Mouse (Mus musculus) midbrain, embryonic 16.5 days (tissue): ENCODE data around the gene Olfr718-ps1. TPM values are rescaled to one million over a fixed set of nuclear protein-coding genes. Genes with fewer than 3 reads are reported as not detected.
A peak's percentile ranks its signal among the peaks of the same experiment; 100 is the strongest.

ENCODE experiments used
- ATAC-seq: fragments of 200-750 bp; cut with Nextera tagmentation; 2 replicates; pipeline ENCODE4 v1.8.0; 2017; ENCODE audit warnings: moderate TSS enrichment
- H3K27ac ChIP-seq: fragments of 300-500 bp; sonication (generic); 2 replicates; pipeline ENCODE4 v1.5.1; 2014; ENCODE audit warnings: mild to moderate bottlenecking, low read length, mixed read lengths
- H3K27me3 ChIP-seq: fragments of 300-500 bp; sonication (generic); 2 replicates; pipeline ENCODE4 v1.6.1; 2014; ENCODE audit warnings: low read depth, low read length, mixed read lengths; ENCODE audit not compliant: control insufficient read depth, insufficient read depth
- H3K36me3 ChIP-seq: fragments of 300-500 bp; sonication (generic); 2 replicates; pipeline ENCODE4 v1.6.1; 2014; ENCODE audit warnings: mild to moderate bottlenecking, low read length, moderate library complexity, mixed read lengths; ENCODE audit not compliant: control insufficient read depth, insufficient read depth
- H3K4me1 ChIP-seq: fragments of 300-500 bp; sonication (generic); 2 replicates; pipeline ENCODE4 v1.6.1; 2014; ENCODE audit warnings: mild to moderate bottlenecking, low read length, mixed read lengths; ENCODE audit not compliant: control insufficient read depth, insufficient read depth
- H3K4me2 ChIP-seq: fragments of 300-500 bp; sonication (generic); 2 replicates; pipeline ENCODE4 v1.6.1; 2014; ENCODE audit warnings: mild to moderate bottlenecking, low read length, mixed read lengths
- H3K4me3 ChIP-seq: fragments of 300-500 bp; sonication (generic); 2 replicates; pipeline ENCODE4 v1.5.1; 2014; ENCODE audit warnings: low read depth, mild to moderate bottlenecking, low read length, moderate library complexity, mixed read lengths
- H3K9ac ChIP-seq: fragments of 300-500 bp; sonication (generic); 2 replicates; pipeline ENCODE4 v1.6.1; 2014; ENCODE audit warnings: low read depth, low read length, mixed read lengths
- H3K9me3 ChIP-seq: fragments of 300-500 bp; sonication (generic); replicated peaks from 2 replicates; pipeline ENCODE4 v1.6.1; 2014; ENCODE audit warnings: mild to moderate bottlenecking, low read length, mixed read lengths; ENCODE audit not compliant: control insufficient read depth, poor library complexity, severe bottlenecking
- WGBS: fragments of 180-500 bp; shearing (Covaris S2); extraction: QIAGEN DNeasy Blood & Tissue Kit; methylation state at CpG from one replicate; pipeline ENCODE4 v1.1.7; 2014; 5-methylcytosine and 5-hydroxymethylcytosine counted together
- polyA plus RNA-seq: library from polyadenylated mRNA; unstranded; fragments of >200 nt; fragmentation: Nextera tagmentation; extraction: Ambion mirVana; gene quantifications from 2 replicates; pipeline ENCODE4 v1.2.1, GENCODE M21; 2015

Olfr718-ps1 gene
- polyA plus RNA-seq, 1 experiment from 2014 or later = not detected

- H3K4me1 ChIP-seq = peaks cover 9% of the 10 kb centered on the region
- H3K36me3 ChIP-seq = no peaks in the 10 kb centered on the region; the same call in 1 of the 2 replicates
- H3K9ac ChIP-seq = no peak overlapping the region
- no peaks in the 10 kb centered on the region for H3K27me3 ChIP-seq
- no peak; the same call in 1 of the 2 replicates for ATAC-seq
- H3K27ac ChIP-seq = peak overlapping the region; percentile 85
- WGBS = 72% methylated on average over 4 of the region's 4 CpGs
- 0 out of 2 replicates have a peak, but pooled peaks cover 8% of the 10 kb centered on the region for H3K9me3 ChIP-seq
- H3K4me2 ChIP-seq = no peak overlapping the region
- no peak overlapping the region for H3K4me3 ChIP-seq
These were observed 22.5 kb downstream of the Olfr718-ps1 start for GRCm38 (mm10) chr5:143124805-143125378.

GRCm38 (mm10) chr5:143122673-143123072 is 24.7 kb downstream of the Olfr718-ps1 start:
- Histone ChIP-seq H3K4me3 (no peak overlapping the region), H3K9ac (no peak overlapping the region), H3K36me3 (no peaks in the 10 kb centered on the region), H3K27ac (no peak overlapping the region), H3K9me3 (0 out of 2 replicates have a peak, but pooled peaks cover under 1% of the 10 kb centered on the region), H3K4me1 (peaks cover 9% of the 10 kb centered on the region), H3K4me2 (no peak overlapping the region), H3K27me3 (no peaks in the 10 kb centered on the region)
- WGBS = 59% methylated on average over 1 of the region's 1 CpGs
- ATAC-seq = no peak

GRCm38 (mm10) chr5:143122125-143122524 is 25.3 kb downstream of the Olfr718-ps1 start:
- no peak for ATAC-seq
- H3K9ac ChIP-seq = no peak overlapping the region
- WGBS = 85% methylated on average over 8 of the region's 8 CpGs
- H3K27me3 ChIP-seq = no peaks in the 10 kb centered on the region
- H3K27ac ChIP-seq = no peak overlapping the region
- H3K4me1 ChIP-seq = peaks cover 9% of the 10 kb centered on the region
- H3K9me3 ChIP-seq = 0 out of 2 replicates have a peak, but pooled peaks cover 2% of the 10 kb centered on the region
- no peak overlapping the region for H3K4me3 ChIP-seq
- H3K36me3 ChIP-seq = no peaks in the 10 kb centered on the region
- H3K4me2 ChIP-seq = no peak overlapping the region

- Histone ChIP-seq H3K4me2 (peak within 1 kb of the TSS; percentile 93), H3K9ac (peak within 1 kb of the TSS; percentile 65), H3K4me3 (peak within 1 kb of the TSS; percentile 73), H3K36me3 (no peaks in the 10 kb centered on the region), H3K27me3 (no peaks in the 10 kb centered on the region), H3K27ac (peak within 1 kb of the TSS; percentile 81), H3K4me1 (peaks cover 11% of the 10 kb centered on the region), H3K9me3 (no peaks in the 10 kb centered on the region; the same call in 1 of the 2 replicates)
- ATAC-seq = peak; percentile 96
- 1% methylated on average over 79 of the region's 110 CpGs for WGBS
These were observed 34.8 kb downstream of the Olfr718-ps1 start, which contains the start of gene Rnf216 for GRCm38 (mm10) chr5:143112281-143113246. TSS of gene Rnf216 (minus strand) at chr5:143112994.

- Histone ChIP-seq H3K9ac (no peak overlapping the region), H3K4me3 (no peak overlapping the region), H3K4me1 (peaks cover 9% of the 10 kb centered on the region), H3K27me3 (no peaks in the 10 kb centered on the region), H3K4me2 (no peak overlapping the region), H3K36me3 (no peaks in the 10 kb centered on the region), H3K27ac (no peak overlapping the region), H3K9me3 (no peaks in the 10 kb centered on the region)
- no peak for ATAC-seq
- WGBS = 94% methylated on average over 3 of the region's 3 CpGs
These were observed 40.5 kb downstream of the Olfr718-ps1 start for GRCm38 (mm10) chr5:143106842-143107241.

- H3K36me3 ChIP-seq = no peaks in the 10 kb centered on the region
- H3K27ac ChIP-seq = no peak overlapping the region
- no peak for ATAC-seq
- H3K9ac ChIP-seq = no peak overlapping the region
- no peak overlapping the region for H3K4me3 ChIP-seq
- H3K4me2 ChIP-seq = no peak overlapping the region
- H3K9me3 ChIP-seq = no peaks in the 10 kb centered on the region
- WGBS = 93% methylated on average over 2 of the region's 2 CpGs
- no peaks in the 10 kb centered on the region for H3K4me1 ChIP-seq
- no peaks in the 10 kb centered on the region for H3K27me3 ChIP-seq
These were observed 44.1 kb downstream of the Olfr718-ps1 start for GRCm38 (mm10) chr5:143103231-143103630.

- Histone ChIP-seq H3K9me3 (no peaks in the 10 kb centered on the region), H3K4me1 (no peaks in the 10 kb centered on the region), H3K9ac (no peak overlapping the region), H3K36me3 (no peaks in the 10 kb centered on the region), H3K27me3 (no peaks in the 10 kb centered on the region), H3K27ac (no peak overlapping the region), H3K4me2 (no peak overlapping the region), H3K4me3 (no peak overlapping the region)
- WGBS = 88% methylated on average over 1 of the region's 1 CpGs
- ATAC-seq = no peak
These were observed 45.8 kb downstream of the Olfr718-ps1 start for GRCm38 (mm10) chr5:143101626-143102025.

- H3K9ac ChIP-seq = no peak overlapping the region
- no peak overlapping the region for H3K4me2 ChIP-seq
- no peak overlapping the region for H3K27ac ChIP-seq
- no peaks in the 10 kb centered on the region for H3K36me3 ChIP-seq
- H3K4me1 ChIP-seq = no peaks in the 10 kb centered on the region
- H3K4me3 ChIP-seq = no peak overlapping the region
- WGBS = 92% methylated on average over 7 of the region's 7 CpGs
- H3K27me3 ChIP-seq = no peaks in the 10 kb centered on the region
- no peak for ATAC-seq
- no peaks in the 10 kb centered on the region for H3K9me3 ChIP-seq
These were observed 52.1 kb downstream of the Olfr718-ps1 start for GRCm38 (mm10) chr5:143095256-143095655.

- H3K4me2 ChIP-seq = no peak overlapping the region
- H3K9ac ChIP-seq = no peak overlapping the region
- H3K9me3 ChIP-seq = no peaks in the 10 kb centered on the region
- WGBS = 71% methylated on average over 3 of the region's 3 CpGs
- H3K4me1 ChIP-seq = no peaks in the 10 kb centered on the region
- no peak for ATAC-seq
- H3K36me3 ChIP-seq = 0 out of 2 replicates have a peak, but pooled peaks cover 5% of the 10 kb centered on the region
- H3K27me3 ChIP-seq = no peaks in the 10 kb centered on the region
- H3K27ac ChIP-seq = no peak overlapping the region
- H3K4me3 ChIP-seq = no peak overlapping the region
These were observed 54.5 kb downstream of the Olfr718-ps1 start for GRCm38 (mm10) chr5:143092891-143093290.
